Mouse (Mus musculus) small intestine, adult 2 months (tissue): Measurements from ENCODE around the gene Eapp. TPM values are rescaled to one million over a fixed set of nuclear protein-coding genes. Genes with fewer than 3 reads are reported as not detected.
"Not testable (repeated sequence)": the region's sequence is repeated elsewhere in the genome, so short reads cannot be mapped to it uniquely, and the experiment has no call there.

Source experiments
- H3K27ac ChIP-seq: fragments of 200-500 bp; 2 replicates; pipeline ENCODE4 v1.5.1; 2012; ENCODE audit warnings: low read depth, low read length, control low read depth, inconsistent platforms; ENCODE audit not compliant: insufficient read depth
- H3K27me3 ChIP-seq: fragments of 200-500 bp; 2 replicates; pipeline ENCODE4 v1.6.1; 2012; ENCODE audit warnings: mild to moderate bottlenecking, moderate library complexity, low read length, inconsistent platforms; ENCODE audit not compliant: control insufficient read depth, insufficient read depth
- H3K36me3 ChIP-seq: fragments of 200-500 bp; 2 replicates; pipeline ENCODE4 v1.6.1; 2012; ENCODE audit warnings: mild to moderate bottlenecking, low read length, control low read depth, inconsistent platforms; ENCODE audit not compliant: control insufficient read depth, insufficient read depth
- H3K4me1 ChIP-seq: fragments of 200-500 bp; 2 replicates; pipeline ENCODE4 v1.6.1; 2012; ENCODE audit warnings: low read length, inconsistent platforms, mixed read lengths; ENCODE audit not compliant: control insufficient read depth, insufficient read depth, insufficient read length
- H3K4me3 ChIP-seq: fragments of 200-500 bp; 2 replicates; pipeline ENCODE4 v1.5.1; 2012; ENCODE audit warnings: low read depth, mild to moderate bottlenecking, control low read depth, inconsistent platforms, low read length, moderate library complexity
- CTCF ChIP-seq: fragments of 200-500 bp; IDR thresholded peaks from 2 replicates; pipeline ENCODE4 v1.5.1; 2012; ENCODE audit warnings: low read depth, mild to moderate bottlenecking, control low read depth, inconsistent platforms, low read length, moderate library complexity, mixed read lengths; ENCODE audit not compliant: insufficient replicate concordance, insufficient read length; ENCODE audit errors: extremely low read depth
- POLR2A ChIP-seq: fragments of 200-500 bp; IDR thresholded peaks from 2 replicates; pipeline ENCODE4 v1.6.1; 2012; ENCODE audit warnings: low read depth, mild to moderate bottlenecking, control low read depth, inconsistent platforms, low read length, moderate library complexity
- WGBS: fragments of 180-500 bp; shearing (Covaris S2); methylation state at CpG from one replicate; pipeline ENCODE4 v1.1.7; 2018; 5-methylcytosine and 5-hydroxymethylcytosine counted together
- polyA plus RNA-seq: library from polyadenylated mRNA; depleted of rRNA; stranded (reverse); fragments of >200 nt; gene quantifications from 2 replicates; pipeline ENCODE4 v1.2.3, GENCODE M21; 2012

Eapp gene
- polyA plus RNA-seq, 1 experiment = 4.4 TPM

DNA sequence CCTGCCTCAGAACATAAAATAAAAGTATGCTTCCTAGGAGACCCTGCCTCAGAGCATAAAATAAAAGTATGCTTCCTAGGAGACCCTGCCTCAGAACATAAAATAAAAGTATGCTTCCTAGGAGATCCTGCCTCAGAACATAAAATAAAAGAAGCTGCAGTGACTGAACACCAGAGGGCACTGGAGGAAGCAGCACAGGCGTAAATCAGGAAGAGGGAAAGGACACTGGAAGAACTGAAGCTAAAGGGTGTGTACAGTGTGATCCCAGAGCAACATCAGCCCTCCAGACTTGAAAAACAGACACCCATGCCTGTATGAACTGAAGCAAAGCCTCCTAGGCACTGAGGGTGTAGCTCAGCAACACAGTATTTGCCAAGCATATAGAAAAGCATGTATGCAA lies 12.5 kb downstream of the Eapp start:
- WGBS = 20% methylated on average over 1 of the region's 1 CpGs
- Histone ChIP-seq H3K36me3 (peaks cover 41% of the 10 kb centered on the region), H3K4me1 (no peaks in the 10 kb centered on the region), H3K4me3 (no peak overlapping the region), H3K27ac (no peak overlapping the region), H3K27me3 (no peaks in the 10 kb centered on the region)
- TF ChIP-seq POLR2A (no peak), CTCF (peak; percentile 31; the same call in 1 of the 2 replicates)

DNA sequence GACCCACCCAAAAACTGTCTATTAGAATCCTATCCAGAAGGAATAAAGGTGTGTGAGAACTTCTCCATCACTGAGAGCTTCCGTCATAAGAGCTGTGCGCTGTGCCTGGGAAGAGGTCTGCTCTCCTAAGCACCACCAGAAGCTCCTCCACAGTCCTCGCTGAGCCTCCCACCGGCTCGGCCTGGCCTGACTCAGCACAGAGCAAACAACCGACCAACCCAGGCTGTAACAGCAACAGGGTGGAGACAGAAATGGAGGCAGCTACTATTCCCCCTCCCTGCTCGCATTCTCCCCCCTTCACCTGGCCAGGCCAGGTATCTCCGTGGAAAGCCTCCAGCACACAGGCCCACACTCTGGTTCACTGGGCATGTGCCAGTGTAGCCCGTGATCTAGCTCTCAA lies 19.0 kb downstream of the Eapp start:
- H3K4me3 ChIP-seq = no peak overlapping the region
- H3K4me1 ChIP-seq = no peaks in the 10 kb centered on the region
- H3K27me3 ChIP-seq = no peaks in the 10 kb centered on the region
- no peak overlapping the region for H3K27ac ChIP-seq
- TF ChIP-seq POLR2A (no peak), CTCF (no peak)
- peaks cover 48% of the 10 kb centered on the region for H3K36me3 ChIP-seq
- WGBS = 92% methylated on average over 9 of the region's 9 CpGs

GRCm38 (mm10) chr12:54675396-54675795 lies 20.3 kb downstream of the Eapp start:
- no peak for TF ChIP-seq CTCF
- no peak for TF ChIP-seq POLR2A
- Histone ChIP-seq H3K36me3 (peaks cover 51% of the 10 kb centered on the region), H3K27ac (no peak overlapping the region), H3K4me1 (0 out of 2 replicates have a peak, but pooled peaks cover 1% of the 10 kb centered on the region), H3K4me3 (no peak overlapping the region), H3K27me3 (no peaks in the 10 kb centered on the region)
- 97% methylated on average over 4 of the region's 4 CpGs for WGBS

DNA sequence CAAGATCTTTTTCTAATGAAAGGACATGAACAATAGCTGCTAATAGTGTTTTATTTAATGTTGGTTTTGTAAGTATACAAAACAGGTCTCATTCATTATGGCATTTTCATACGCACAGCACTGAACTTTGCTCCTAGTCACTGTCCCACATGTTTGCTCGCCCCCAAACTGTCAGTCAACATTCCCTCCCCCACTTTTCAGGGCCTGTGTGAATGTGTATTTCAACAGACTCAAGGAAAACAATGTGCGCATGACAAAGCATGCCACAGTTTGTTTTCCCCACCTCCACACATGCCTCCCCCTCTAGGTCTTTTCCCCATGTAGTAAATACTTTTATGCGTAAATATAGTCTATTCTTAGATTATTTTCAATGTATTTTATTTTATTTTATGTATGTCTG lies 24.4 kb downstream of the Eapp start:
- H3K27me3 ChIP-seq = no peaks in the 10 kb centered on the region
- 70% methylated on average over 4 of the region's 4 CpGs for WGBS
- H3K27ac ChIP-seq = no peak overlapping the region
- 0 out of 2 replicates have a peak, but pooled peaks cover 1% of the 10 kb centered on the region for H3K4me1 ChIP-seq
- no peak for TF ChIP-seq CTCF
- no peak for TF ChIP-seq POLR2A
- H3K4me3 ChIP-seq = no peak overlapping the region
- peaks cover 35% of the 10 kb centered on the region for H3K36me3 ChIP-seq

DNA sequence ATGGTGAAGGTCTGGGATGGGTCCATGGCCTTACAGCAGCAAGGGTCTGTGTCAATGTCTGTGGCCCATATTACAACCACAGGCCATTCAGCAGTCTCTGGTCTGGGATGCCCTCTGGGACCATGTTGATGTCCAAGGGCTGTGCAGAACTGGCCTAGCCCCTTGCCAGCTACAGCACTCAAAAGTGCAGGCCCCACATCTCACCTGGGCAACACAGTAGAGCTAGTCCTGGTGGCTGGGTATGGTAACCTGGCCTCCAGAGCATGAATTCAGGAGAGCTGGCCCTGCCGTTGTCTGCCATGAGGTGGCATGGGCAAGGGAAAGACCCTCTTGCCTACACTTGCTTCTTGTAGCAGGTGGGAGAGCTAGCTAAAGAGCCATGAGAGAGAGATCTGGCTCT lies 27.6 kb downstream of the Eapp start:
- H3K4me3 ChIP-seq = no peak overlapping the region
- H3K4me1 ChIP-seq = peaks cover 5% of the 10 kb centered on the region; the same call in 1 of the 2 replicates
- no peak overlapping the region for H3K27ac ChIP-seq
- peaks cover 18% of the 10 kb centered on the region for H3K36me3 ChIP-seq
- no peaks in the 10 kb centered on the region for H3K27me3 ChIP-seq
- TF ChIP-seq POLR2A (no peak), CTCF (no peak)
- 91% methylated on average over 1 of the region's 1 CpGs for WGBS

DNA sequence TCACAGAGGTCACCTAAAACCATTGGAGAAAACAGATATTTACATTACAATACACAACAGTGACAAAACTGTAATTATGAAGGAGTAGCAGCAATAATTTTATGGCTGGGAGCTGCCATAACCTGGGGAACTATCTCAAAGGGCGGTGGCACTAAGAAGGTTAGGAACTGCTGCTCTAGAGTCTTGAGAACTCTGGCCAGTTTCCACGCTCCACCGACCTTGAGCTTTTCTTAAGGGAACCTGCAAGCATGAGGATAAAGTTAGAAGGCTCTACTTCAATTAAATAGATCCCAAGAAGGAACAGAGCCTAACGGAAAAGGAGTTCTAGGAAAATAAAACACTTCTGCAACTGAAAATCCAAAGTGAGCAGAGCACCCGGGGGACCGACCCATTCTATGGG lies 30.2 kb downstream of the Eapp start:
- H3K36me3 ChIP-seq = peaks cover 5% of the 10 kb centered on the region; the same call in 1 of the 2 replicates
- WGBS = 39% methylated on average over 6 of the region's 6 CpGs
- H3K4me1 ChIP-seq = peaks cover 4% of the 10 kb centered on the region; the same call in 1 of the 2 replicates
- TF ChIP-seq CTCF (no peak), POLR2A (no peak)
- H3K4me3 ChIP-seq = no peak overlapping the region
- no peaks in the 10 kb centered on the region for H3K27me3 ChIP-seq
- no peak overlapping the region for H3K27ac ChIP-seq

DNA sequence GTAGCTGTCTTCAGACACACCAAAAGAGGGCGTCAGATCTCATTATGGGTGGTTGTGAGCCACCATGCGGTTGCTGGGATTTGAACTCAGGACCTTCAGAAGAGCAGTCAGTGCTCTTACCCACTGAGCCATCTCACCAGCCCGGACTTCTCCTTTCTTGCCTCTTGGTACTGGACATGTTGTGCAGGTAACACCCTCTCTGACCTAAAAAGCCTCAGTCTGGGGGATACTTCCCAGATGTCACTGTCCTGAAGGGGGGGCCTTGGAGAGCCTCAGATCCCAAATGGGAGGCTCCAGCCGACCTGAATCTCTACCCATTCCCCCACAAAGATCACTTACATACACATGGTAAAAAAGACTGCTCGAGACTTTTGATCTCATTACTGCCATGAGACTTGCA lies 34.2 kb downstream of the Eapp start:
- 88% methylated on average over 5 of the region's 5 CpGs for WGBS
- peaks cover 18% of the 10 kb centered on the region; the same call in 1 of the 2 replicates for H3K4me1 ChIP-seq
- H3K36me3 ChIP-seq = not testable (repeated sequence)

GRCm38 (mm10) chr12:54659901-54660300 lies 35.8 kb downstream of the Eapp start:
- TF ChIP-seq POLR2A = no peak
- no peak for TF ChIP-seq CTCF
- Histone ChIP-seq H3K27ac (peak overlapping the region; percentile 55), H3K36me3 (no peaks in the 10 kb centered on the region), H3K4me3 (no peak overlapping the region), H3K27me3 (no peaks in the 10 kb centered on the region), H3K4me1 (peaks cover 14% of the 10 kb centered on the region; the same call in 1 of the 2 replicates)
- 48% methylated on average over 3 of the region's 3 CpGs for WGBS

More for the DNA sequence above, 34.2 kb downstream of the Eapp start:
- H3K4me3 ChIP-seq, H3K27ac ChIP-seq, H3K27me3 ChIP-seq: not testable (repeated sequence)
